Mouse (Mus musculus) intestine, embryonic 15.5 days (tissue): ENCODE measurements around the gene Dip2b. TPM values are rescaled to one million over a fixed set of nuclear protein-coding genes. Genes with fewer than 3 reads are reported as not detected.
A peak's percentile ranks its signal among the peaks of the same experiment; 100 is the strongest.

ENCODE experiments used
- ATAC-seq: fragments of 200-750 bp; cut with Nextera tagmentation; 2 replicates; pipeline ENCODE4 v1.8.0; 2017; ENCODE audit warnings: moderate TSS enrichment, moderate library complexity
- H3K27ac ChIP-seq: fragments of 300-500 bp; sonication (generic); 2 replicates; pipeline ENCODE4 v1.5.1; 2015; ENCODE audit warnings: mild to moderate bottlenecking, inconsistent platforms
- H3K27me3 ChIP-seq: fragments of 300-500 bp; sonication (generic); replicated peaks from 2 replicates; pipeline ENCODE4 v1.6.1; 2015; ENCODE audit warnings: inconsistent platforms
- H3K36me3 ChIP-seq: fragments of 300-500 bp; sonication (generic); 2 replicates; pipeline ENCODE4 v1.6.1; 2015; ENCODE audit warnings: inconsistent platforms
- H3K4me1 ChIP-seq: fragments of 300-500 bp; sonication (generic); replicated peaks from 2 replicates; pipeline ENCODE4 v1.6.1; 2015; ENCODE audit warnings: inconsistent platforms
- H3K4me2 ChIP-seq: fragments of 300-500 bp; sonication (generic); replicated peaks from 2 replicates; pipeline ENCODE4 v1.6.1; 2015; ENCODE audit warnings: mild to moderate bottlenecking, inconsistent platforms
- H3K4me3 ChIP-seq: fragments of 300-500 bp; sonication (generic); replicated peaks from 2 replicates; pipeline ENCODE4 v1.5.1; 2015; ENCODE audit warnings: inconsistent platforms
- H3K9ac ChIP-seq: fragments of 300-500 bp; sonication (generic); 2 replicates; pipeline ENCODE4 v1.6.1; 2015; ENCODE audit warnings: inconsistent platforms
- H3K9me3 ChIP-seq: fragments of 300-500 bp; sonication (generic); 2 replicates; pipeline ENCODE4 v1.6.1; 2016; ENCODE audit warnings: inconsistent platforms
- WGBS: fragments of 180-500 bp; shearing (Covaris S2); methylation state at CpG from one replicate; pipeline ENCODE4 v1.1.7; 2015; 5-methylcytosine and 5-hydroxymethylcytosine counted together
- polyA plus RNA-seq: library from polyadenylated mRNA; unstranded; fragments of >200 nt; fragmentation: Nextera tagmentation; extraction: Ambion mirVana; gene quantifications from 2 replicates; pipeline ENCODE4 v1.2.1, GENCODE M21; 2015

Dip2b gene
- polyA plus RNA-seq: 7.6 and 8.1 TPM in 2 replicates

- Histone ChIP-seq H3K4me1 (peaks cover 22% of the 10 kb centered on the region), H3K9ac (peak within 1 kb of the TSS; percentile 98), H3K4me3 (peak within 1 kb of the TSS; percentile 97), H3K9me3 (no peaks in the 10 kb centered on the region), H3K36me3 (no peaks in the 10 kb centered on the region), H3K27me3 (no peaks in the 10 kb centered on the region), H3K4me2 (peak within 1 kb of the TSS; percentile 78), H3K27ac (peak within 1 kb of the TSS; percentile 94)
- under 1% methylated on average over 63 of the region's 68 CpGs for WGBS
- ATAC-seq: peak; percentile 90
These were observed at the start of gene Dip2b for GRCm38 (mm10) chr15:100038470-100038971. Dip2b (plus strand) TSS chr15:100038664.

- Histone ChIP-seq H3K4me1 (no peaks in the 10 kb centered on the region), H3K4me2 (no peak overlapping the region), H3K27ac (no peak overlapping the region), H3K9ac (no peak overlapping the region), H3K9me3 (no peaks in the 10 kb centered on the region), H3K27me3 (no peaks in the 10 kb centered on the region), H3K4me3 (no peak overlapping the region), H3K36me3 (peaks cover 5% of the 10 kb centered on the region)
- 91% methylated on average over 1 of the region's 1 CpGs for whole genome bisulfite sequencing
- no peak for ATAC-seq
These were observed 45.4 kb upstream of the Dip2b start for GRCm38 (mm10) chr15:99993100-99993499.

GRCm38 (mm10) chr15:99997114-99997804 lies 41.2 kb upstream of the Dip2b start:
- H3K27ac ChIP-seq: no peak overlapping the region
- H3K27me3 ChIP-seq: no peaks in the 10 kb centered on the region
- WGBS: 94% methylated on average over 6 of the region's 6 CpGs
- no peak overlapping the region for H3K4me2 ChIP-seq
- ATAC-seq: no peak
- no peak overlapping the region for H3K9ac ChIP-seq
- no peaks in the 10 kb centered on the region for H3K9me3 ChIP-seq
- H3K36me3 ChIP-seq: peaks cover 12% of the 10 kb centered on the region
- no peaks in the 10 kb centered on the region for H3K4me1 ChIP-seq
- H3K4me3 ChIP-seq: no peak overlapping the region

GRCm38 (mm10) chr15:99999390-99999789 lies 39.1 kb upstream of the Dip2b start:
- Histone ChIP-seq H3K27me3 (no peaks in the 10 kb centered on the region), H3K4me2 (no peak overlapping the region), H3K4me3 (no peak overlapping the region), H3K4me1 (no peaks in the 10 kb centered on the region), H3K36me3 (peaks cover 18% of the 10 kb centered on the region), H3K27ac (no peak overlapping the region), H3K9me3 (no peaks in the 10 kb centered on the region), H3K9ac (no peak overlapping the region)
- WGBS: 90% methylated on average over 1 of the region's 1 CpGs
- ATAC-seq: no peak

GRCm38 (mm10) chr15:100004677-100005273 lies 33.7 kb upstream of the Dip2b start:
- 84% methylated on average over 7 of the region's 7 CpGs for WGBS
- ATAC-seq: no peak
- Histone ChIP-seq H3K4me1 (no peaks in the 10 kb centered on the region), H3K4me2 (no peak overlapping the region), H3K9ac (no peak overlapping the region), H3K9me3 (no peaks in the 10 kb centered on the region), H3K27me3 (no peaks in the 10 kb centered on the region), H3K36me3 (peaks cover 33% of the 10 kb centered on the region), H3K4me3 (no peak overlapping the region), H3K27ac (no peak overlapping the region)

GRCm38 (mm10) chr15:100006180-100006579 lies 32.3 kb upstream of the Dip2b start:
- Histone ChIP-seq H3K4me3 (no peak overlapping the region), H3K4me2 (no peak overlapping the region), H3K9ac (no peak overlapping the region), H3K4me1 (no peaks in the 10 kb centered on the region), H3K27me3 (no peaks in the 10 kb centered on the region), H3K27ac (no peak overlapping the region), H3K36me3 (peaks cover 36% of the 10 kb centered on the region), H3K9me3 (no peaks in the 10 kb centered on the region)
- ATAC-seq: no peak

- H3K27ac ChIP-seq: no peak overlapping the region
- ATAC-seq: no peak
- H3K4me3 ChIP-seq: no peak overlapping the region
- WGBS: 80% methylated on average over 6 of the region's 6 CpGs
- no peak overlapping the region for H3K9ac ChIP-seq
- H3K9me3 ChIP-seq: no peaks in the 10 kb centered on the region
- H3K4me1 ChIP-seq: 0 out of 2 replicates have a peak, but pooled peaks cover 4% of the 10 kb centered on the region
- no peaks in the 10 kb centered on the region for H3K27me3 ChIP-seq
- H3K36me3 ChIP-seq: no peaks in the 10 kb centered on the region
- H3K4me2 ChIP-seq: no peak overlapping the region
These were observed 20.1 kb upstream of the Dip2b start for GRCm38 (mm10) chr15:100018280-100018899.

- Histone ChIP-seq H3K9me3 (no peaks in the 10 kb centered on the region), H3K9ac (no peak overlapping the region), H3K4me3 (no peak overlapping the region), H3K27me3 (no peaks in the 10 kb centered on the region), H3K4me1 (0 out of 2 replicates have a peak, but pooled peaks cover 5% of the 10 kb centered on the region), H3K4me2 (no peak overlapping the region), H3K36me3 (no peaks in the 10 kb centered on the region), H3K27ac (no peak overlapping the region)
- no peak for ATAC-seq
- 83% methylated on average over 1 of the region's 1 CpGs for WGBS
These were observed 17.3 kb upstream of the Dip2b start for GRCm38 (mm10) chr15:100021175-100021574.

- WGBS: 21% methylated on average over 5 of the region's 5 CpGs
- ATAC-seq: no peak
These were observed 15.5 kb upstream of the Dip2b start for GRCm38 (mm10) chr15:100022923-100023322.

GRCm38 (mm10) chr15:100025076-100025834 lies 13.2 kb upstream of the Dip2b start:
- Histone ChIP-seq H3K4me3 (no peak overlapping the region), H3K27ac (no peak overlapping the region), H3K36me3 (no peaks in the 10 kb centered on the region), H3K9me3 (no peaks in the 10 kb centered on the region), H3K27me3 (no peaks in the 10 kb centered on the region), H3K4me2 (no peak overlapping the region), H3K9ac (no peak overlapping the region), H3K4me1 (0 out of 2 replicates have a peak, but pooled peaks cover 5% of the 10 kb centered on the region)
- no peak for ATAC-seq
- WGBS: 77% methylated on average over 11 of the region's 11 CpGs

More at GRCm38 (mm10) chr15:100022923-100023322, 15.5 kb upstream of the Dip2b start:
- H3K27me3 ChIP-seq: no peaks in the 10 kb centered on the region
- 0 out of 2 replicates have a peak, but pooled peaks cover 5% of the 10 kb centered on the region for H3K4me1 ChIP-seq
- no peak overlapping the region for H3K27ac ChIP-seq
- no peaks in the 10 kb centered on the region for H3K9me3 ChIP-seq
- H3K4me3 ChIP-seq: no peak overlapping the region
- H3K4me2 ChIP-seq: no peak overlapping the region
- no peaks in the 10 kb centered on the region for H3K36me3 ChIP-seq
- H3K9ac ChIP-seq: no peak overlapping the region

GRCm38 (mm10) chr15:100028133-100028532 lies 10.3 kb upstream of the Dip2b start:
- ATAC-seq: no peak
- 69% methylated on average over 2 of the region's 2 CpGs for WGBS
- H3K4me3 ChIP-seq: no peak overlapping the region
- no peaks in the 10 kb centered on the region for H3K9me3 ChIP-seq
- no peak overlapping the region for H3K4me2 ChIP-seq
- H3K27ac ChIP-seq: no peak overlapping the region
- no peaks in the 10 kb centered on the region for H3K36me3 ChIP-seq
- no peak overlapping the region for H3K9ac ChIP-seq
- 0 out of 2 replicates have a peak, but pooled peaks cover 3% of the 10 kb centered on the region for H3K4me1 ChIP-seq
- no peaks in the 10 kb centered on the region for H3K27me3 ChIP-seq

GRCm38 (mm10) chr15:100029497-100029896 lies 9.0 kb upstream of the Dip2b start:
- no peak overlapping the region for H3K27ac ChIP-seq
- ATAC-seq: 0 out of 2 replicates have a peak, but pooled peaks have one; percentile 36
- 56% methylated on average over 8 of the region's 8 CpGs for WGBS

More at GRCm38 (mm10) chr15:100029497-100029896, 9.0 kb upstream of the Dip2b start:
- H3K27me3 ChIP-seq: no peaks in the 10 kb centered on the region
- H3K9ac ChIP-seq: no peak overlapping the region
- no peak overlapping the region for H3K4me3 ChIP-seq
- H3K36me3 ChIP-seq: no peaks in the 10 kb centered on the region
- H3K9me3 ChIP-seq: no peaks in the 10 kb centered on the region
- H3K4me2 ChIP-seq: no peak overlapping the region
- no peaks in the 10 kb centered on the region for H3K4me1 ChIP-seq
